Mouse (Mus musculus): ENCODE measurements around the gene Zfp536.

- no peak for TF ChIP-seq MAX (IDR thresholded peaks at IDR 0.05; ENCODE audit: low read depth)
- no peak for TF ChIP-seq MYOG (IDR thresholded peaks at IDR 0.05; ENCODE audit: control insufficient read depth in 1 of 3, insufficient read depth in 1 of 3, insufficient read length in 2 of 3, low read depth in 2 of 3)
- TF ChIP-seq POLR2A (IDR thresholded peaks at IDR 0.05; ENCODE audit: insufficient read length, low read depth): no peak
- TF ChIP-seq POLR2AphosphoS2 (IDR thresholded peaks at IDR 0.05; ENCODE audit: insufficient read length, low read depth): no peak
These were observed 210.9 kb downstream of the Zfp536 start for GRCm38 (mm10) chr7:37562505-37562904.
